ENCODE assay signal across 20 mouse cellular contexts in the genomic region with DNA sequence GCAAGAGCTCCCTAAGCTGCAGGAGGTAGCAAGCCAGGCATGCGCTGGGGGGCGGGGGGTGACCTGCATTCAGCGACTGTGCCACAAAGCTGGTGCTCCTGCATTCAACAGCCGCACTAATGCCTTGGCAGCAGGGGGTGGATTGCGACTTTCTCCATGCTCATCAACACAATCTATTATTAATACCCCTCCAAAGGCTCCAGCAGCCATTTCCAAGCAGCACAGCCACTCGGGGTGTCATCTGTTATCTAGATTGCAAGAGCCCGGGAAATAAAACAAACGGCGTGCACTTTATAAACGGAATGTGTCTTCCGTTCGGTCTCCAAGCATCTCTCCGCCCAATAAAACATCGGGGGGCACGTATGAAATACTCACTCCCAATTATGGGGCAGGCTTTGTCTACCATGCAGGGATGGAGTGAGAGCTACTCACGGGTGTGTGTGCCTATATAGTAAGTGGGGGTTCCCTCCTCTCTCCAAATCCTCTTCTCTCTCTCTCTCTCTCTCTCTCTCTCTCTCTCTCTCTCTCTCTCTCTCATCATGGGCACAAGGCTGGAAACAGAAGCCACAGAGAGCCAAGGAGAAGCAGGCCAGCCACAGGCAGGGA.
A peak's percentile ranks its signal among the peaks of the same experiment; 100 is the strongest.
DNase-seq lines count a peak whose midpoint lies in the region; ATAC-seq and TF ChIP-seq lines count a peak whose summit lies in the region.
"Had no signal": no experiment of that assay in that cellular context is flagged by ENCODE, and none has a peak within 500 bp of the region (broad histone marks: within the 10 kb centered on the region; RNA-seq: fewer than 3 reads in every experiment).

No protein-coding gene starts in this region.

- H3K4me1 ChIP-seq in forebrain, embryonic 15.5 days = peaks cover 4% of the 10 kb centered on the region; the same call in 1 of the 2 replicates
- H3K4me1 ChIP-seq in hindbrain, postnatal 0 days (ENCODE audit: insufficient read depth, low read length) = no peaks in the 10 kb centered on the region
- peaks cover 12% of the 10 kb centered on the region for H3K4me1 ChIP-seq in olfactory bulb, adult 2 months (ENCODE audit: control insufficient read depth, insufficient read depth, low read length)
- H3K4me1 ChIP-seq in kidney, embryonic 14.5 days (ENCODE audit: control insufficient read depth, insufficient read depth, low read length) = peaks cover 6% of the 10 kb centered on the region; the same call in 1 of the 2 replicates
- H3K4me1 ChIP-seq: intestine, embryonic 15.5 days had no signal

- no peak overlapping the region for H3K9ac ChIP-seq in forebrain, embryonic 15.5 days (replicated peaks)
- H3K9ac ChIP-seq in hindbrain, postnatal 0 days (replicated peaks; ENCODE audit: low read length) = no peak overlapping the region; the same call in 1 of the 2 replicates
- H3K9ac ChIP-seq in kidney, embryonic 14.5 days (ENCODE audit: low read depth, low read length) = no peak overlapping the region
- H3K9ac ChIP-seq: intestine, embryonic 15.5 days; limb, embryonic 15.5 days had no signal

- TF ChIP-seq CTCF in layer of hippocampus, adult 2 months (conservative IDR thresholded peaks at IDR 0.05) = no peak
- TF ChIP-seq CTCF in hindbrain, postnatal 0 days (IDR thresholded peaks at IDR 0.05; ENCODE audit: low read depth) = no peak
- TF ChIP-seq CTCF in olfactory bulb, adult 2 months (IDR thresholded peaks at IDR 0.05; ENCODE audit: insufficient read depth, low read depth, low read length) = no peak

- no peak overlapping the region; the same call in 1 of the 2 replicates for H3K4me3 ChIP-seq in layer of hippocampus, adult 2 months
- no peak overlapping the region for H3K4me3 ChIP-seq in forebrain, embryonic 15.5 days
- no peak overlapping the region for H3K4me3 ChIP-seq in hindbrain, postnatal 0 days (ENCODE audit: low read length)
- peak overlapping the region; percentile 2; the same call in 1 of the 2 replicates for H3K4me3 ChIP-seq in olfactory bulb, adult 2 months (ENCODE audit: insufficient read depth, low read depth, low read length)
- H3K4me3 ChIP-seq in kidney, embryonic 14.5 days (ENCODE audit: low read length) = no peak overlapping the region
- H3K4me3 ChIP-seq: erythroblast, embryonic 14.5 days; intestine, embryonic 15.5 days; limb, embryonic 15.5 days; megakaryocyte, embryonic 14.5 days; myocyte had no signal

- ATAC-seq in forebrain, embryonic 15.5 days (replicated peaks) = no peak
- peak; percentile 52 for ATAC-seq in hindbrain, postnatal 0 days
- ATAC-seq in kidney, embryonic 14.5 days (ENCODE audit: low FRiP score, low TSS enrichment) = no peak
- ATAC-seq: intestine, embryonic 15.5 days had no signal

- H3K27me3 ChIP-seq in forebrain, embryonic 15.5 days = peaks cover 74% of the 10 kb centered on the region
- H3K27me3 ChIP-seq in hindbrain, postnatal 0 days (ENCODE audit: insufficient read depth, low read length) = peaks cover 18% of the 10 kb centered on the region
- H3K27me3 ChIP-seq in kidney, embryonic 14.5 days (ENCODE audit: control insufficient read depth, insufficient read depth, low read length) = peaks cover 37% of the 10 kb centered on the region

- WGBS in forebrain, embryonic 15.5 days = 24% methylated on average over 16 of the region's 16 CpGs
- 18% methylated on average over 16 of the region's 16 CpGs for WGBS in hindbrain, postnatal 0 days
- 18% methylated on average over 16 of the region's 16 CpGs for WGBS in olfactory bulb, adult 2 months
- 42% methylated on average over 16 of the region's 16 CpGs for WGBS in kidney, embryonic 14.5 days

- no peak for DNase-seq in layer of hippocampus, adult 2 months (ENCODE audit: low spot score in 2 of 2)
- DNase-seq in layer of hippocampus, adult 11-12 months (ENCODE audit: low spot score) = no peak
- DNase-seq in hindbrain, postnatal 0 days (ENCODE audit: low spot score) = peak; percentile 61
- DNase-seq in left cerebral cortex, adult 9 months (ENCODE audit: low spot score in 2 of 2) = no peak
- DNase-seq in left cerebral cortex, adult 8-10 months (ENCODE audit: low spot score in 2 of 2) = no peak
- DNase-seq: adrenal gland, adult 8-10 months; cerebellum, adult 11-12 months; lung, postnatal 10 days; right cerebral cortex, postnatal 25 days; thymus, postnatal 4 days had no signal

- H3K36me3 ChIP-seq in forebrain, embryonic 15.5 days = no peaks in the 10 kb centered on the region
- no peaks in the 10 kb centered on the region for H3K36me3 ChIP-seq in hindbrain, postnatal 0 days (ENCODE audit: insufficient read depth, low read length)
- no peaks in the 10 kb centered on the region for H3K36me3 ChIP-seq in kidney, embryonic 14.5 days (ENCODE audit: control insufficient read depth, insufficient read depth, low read length)
- H3K36me3 ChIP-seq: intestine, embryonic 15.5 days; limb, embryonic 15.5 days had no signal

- H3K27ac ChIP-seq in layer of hippocampus, adult 2 months = peak overlapping the region; percentile 32
- H3K27ac ChIP-seq in forebrain, embryonic 15.5 days (replicated peaks) = 0 out of 2 replicates have a peak overlapping the region, but pooled peaks have one; percentile 5
- H3K27ac ChIP-seq in hindbrain, postnatal 0 days = peak overlapping the region; percentile 26; the same call in 1 of the 2 replicates
- no peak overlapping the region; the same call in 1 of the 2 replicates for H3K27ac ChIP-seq in olfactory bulb, adult 2 months (ENCODE audit: insufficient read depth, low read depth, low read length)
- no peak overlapping the region for H3K27ac ChIP-seq in kidney, embryonic 14.5 days (ENCODE audit: low read depth, low read length)
- H3K27ac ChIP-seq: intestine, embryonic 15.5 days; kidney, postnatal 0 days; limb, embryonic 15.5 days had no signal

- TF ChIP-seq POLR2A in olfactory bulb, adult 2 months (IDR thresholded peaks at IDR 0.05; ENCODE audit: insufficient read depth, low read depth, low read length) = no peak

- H3K4me2 ChIP-seq in forebrain, embryonic 15.5 days (replicated peaks) = no peak overlapping the region
- H3K4me2 ChIP-seq in hindbrain, postnatal 0 days (ENCODE audit: low read depth, low read length) = no peak overlapping the region
- H3K4me2 ChIP-seq in kidney, embryonic 14.5 days (replicated peaks; ENCODE audit: low read depth, low read length) = no peak overlapping the region
- H3K4me2 ChIP-seq: heart, embryonic 11.5 days; intestine, embryonic 15.5 days; limb, embryonic 15.5 days had no signal

- H3K9me3 ChIP-seq in forebrain, embryonic 15.5 days = no peaks in the 10 kb centered on the region
- H3K9me3 ChIP-seq in hindbrain, postnatal 0 days (ENCODE audit: low read length) = no peaks in the 10 kb centered on the region
- no peaks in the 10 kb centered on the region for H3K9me3 ChIP-seq in kidney, embryonic 14.5 days (ENCODE audit: control insufficient read depth, low read length)
- H3K9me3 ChIP-seq: intestine, embryonic 15.5 days; limb, embryonic 15.5 days; megakaryocyte, embryonic 14.5 days had no signal

Comparison
In these comparisons a context has a peak if more than half of its experiments do, and no peak if none do; other contexts are left out.
1. H3K27ac ChIP-seq: peak in layer of hippocampus, adult 2 months (single experiment), forebrain, embryonic 15.5 days (single experiment) and hindbrain, postnatal 0 days (single experiment); none in olfactory bulb, adult 2 months (single experiment) and kidney, embryonic 14.5 days (single experiment).